Mouse (Mus musculus): ENCODE data around the gene Ttc30a2. TPM values are rescaled to one million over a fixed set of nuclear protein-coding genes. Genes with fewer than 3 reads are reported as not detected.

Ttc30a2 gene
- polyA plus RNA-seq, 1 experiment: 0.11 TPM

DNA sequence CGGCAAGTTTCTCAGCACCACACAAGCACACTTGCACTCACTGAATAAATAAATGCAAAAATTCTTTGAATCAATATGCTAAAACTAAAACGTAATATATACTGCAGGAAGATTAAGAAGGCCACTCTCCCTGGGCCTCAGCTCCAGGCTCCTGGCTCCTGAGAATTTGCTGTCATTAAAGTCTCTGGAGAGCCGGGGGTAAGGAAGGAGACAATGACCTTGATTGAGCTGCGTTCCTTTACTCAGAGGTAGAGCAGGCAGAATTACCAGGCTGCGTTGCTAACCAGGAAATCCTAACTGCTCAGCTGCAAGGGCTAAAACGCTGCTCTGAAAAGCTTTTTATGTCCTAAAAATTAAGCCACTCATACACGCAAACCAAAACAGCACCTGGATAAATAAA is 44.4 kb downstream of the Ttc30a2 start:
- no peaks in the 10 kb centered on the region for H3K27me3 ChIP-seq (ENCODE audit: control insufficient read depth, insufficient read depth, low read length)
- no peak overlapping the region for H3K4me3 ChIP-seq (ENCODE audit: low read depth, low read length)
- 0 out of 2 replicates have a peak, but pooled peaks cover 1% of the 10 kb centered on the region for H3K4me1 ChIP-seq (ENCODE audit: control insufficient read depth, insufficient read depth, insufficient read length, low read length)
- peaks cover 2% of the 10 kb centered on the region for H3K36me3 ChIP-seq (ENCODE audit: control insufficient read depth, insufficient read depth, low read length)
- TF ChIP-seq POLR2A (IDR thresholded peaks at IDR 0.05; ENCODE audit: low read depth, low read length) (no peak), CTCF (IDR thresholded peaks at IDR 0.05; ENCODE audit: extremely low read depth, insufficient read length, insufficient replicate concordance, low read depth, low read length) (no peak)
- 34% methylated on average over 7 of the region's 7 CpGs for WGBS
- no peak overlapping the region for H3K27ac ChIP-seq (ENCODE audit: insufficient read depth, low read depth, low read length)

DNA sequence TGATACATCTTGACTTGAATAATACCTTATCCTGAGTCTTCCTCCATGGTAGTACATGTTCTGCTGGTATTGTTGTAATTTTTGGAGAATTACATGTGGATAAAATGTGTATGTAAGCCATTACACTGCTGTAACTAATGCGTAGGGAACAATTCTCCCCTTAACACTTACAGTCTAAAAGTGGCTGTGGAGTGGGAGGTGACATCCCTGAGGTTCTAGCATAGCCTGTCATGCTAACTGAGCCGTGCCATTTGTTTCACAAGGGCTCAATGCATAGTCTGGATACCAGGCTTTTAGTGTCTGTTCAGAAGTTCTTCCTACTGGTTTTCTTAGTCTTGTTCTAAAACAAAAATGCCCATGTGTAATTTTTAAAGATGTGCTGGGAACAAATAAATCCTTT is 47.0 kb downstream of the Ttc30a2 start:
- H3K27me3 ChIP-seq (ENCODE audit: control insufficient read depth, insufficient read depth, low read length): no peaks in the 10 kb centered on the region
- WGBS: 94% methylated on average over 2 of the region's 2 CpGs

DNA sequence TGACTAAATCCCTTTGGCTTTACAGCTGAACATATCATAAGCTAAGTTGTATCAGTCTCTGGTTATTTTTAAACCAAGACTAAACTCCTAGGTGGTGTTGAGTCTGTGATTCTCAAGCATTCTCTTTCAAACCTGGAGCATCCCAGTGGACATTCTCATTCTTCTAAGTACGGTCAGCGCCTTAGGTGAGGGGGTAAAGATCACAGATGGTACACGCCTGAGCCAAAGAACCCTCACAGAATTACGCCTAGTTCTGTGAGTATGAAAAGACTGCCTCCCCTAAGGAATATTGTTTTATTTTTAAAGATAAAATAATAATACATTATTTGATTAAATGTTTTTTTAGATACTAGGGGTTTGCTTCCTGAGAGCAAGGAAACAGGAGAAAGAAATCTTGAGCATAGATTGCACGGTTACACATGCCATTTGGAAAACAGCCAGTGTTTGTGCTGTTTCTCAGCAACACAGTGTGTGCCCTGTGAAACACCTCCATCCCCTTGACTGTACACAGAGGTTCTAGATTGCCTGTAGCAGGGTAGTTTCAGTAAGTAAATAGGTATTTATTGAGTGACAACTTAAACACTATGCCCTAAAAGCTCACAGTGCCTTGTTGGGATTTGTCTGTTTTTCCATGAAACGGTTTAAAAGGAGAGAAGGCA is 48.1 kb downstream of the Ttc30a2 start:
- no peaks in the 10 kb centered on the region for H3K4me1 ChIP-seq (ENCODE audit: control insufficient read depth, insufficient read depth, insufficient read length, low read length)
- no peak overlapping the region for H3K27ac ChIP-seq (ENCODE audit: insufficient read depth, low read depth, low read length)
- no peaks in the 10 kb centered on the region for H3K27me3 ChIP-seq (ENCODE audit: control insufficient read depth, insufficient read depth, low read length)
- H3K36me3 ChIP-seq (ENCODE audit: control insufficient read depth, insufficient read depth, low read length): peaks cover 16% of the 10 kb centered on the region
- H3K4me3 ChIP-seq (ENCODE audit: low read depth, low read length): no peak overlapping the region
- WGBS: 86% methylated on average over 6 of the region's 6 CpGs
- TF ChIP-seq CTCF (IDR thresholded peaks at IDR 0.05; ENCODE audit: extremely low read depth, insufficient read length, insufficient replicate concordance, low read depth, low read length) (no peak), POLR2A (IDR thresholded peaks at IDR 0.05; ENCODE audit: low read depth, low read length) (no peak)

More for the DNA sequence above, 47.0 kb downstream of the Ttc30a2 start:
- peaks cover 13% of the 10 kb centered on the region for H3K36me3 ChIP-seq (ENCODE audit: control insufficient read depth, insufficient read depth, low read length)
- H3K27ac ChIP-seq (ENCODE audit: insufficient read depth, low read depth, low read length): no peak overlapping the region
- no peak for TF ChIP-seq CTCF (IDR thresholded peaks at IDR 0.05; ENCODE audit: extremely low read depth, insufficient read length, insufficient replicate concordance, low read depth, low read length)
- TF ChIP-seq POLR2A (IDR thresholded peaks at IDR 0.05; ENCODE audit: low read depth, low read length): no peak
- H3K4me3 ChIP-seq (ENCODE audit: low read depth, low read length): no peak overlapping the region
- no peaks in the 10 kb centered on the region for H3K4me1 ChIP-seq (ENCODE audit: control insufficient read depth, insufficient read depth, insufficient read length, low read length)

DNA sequence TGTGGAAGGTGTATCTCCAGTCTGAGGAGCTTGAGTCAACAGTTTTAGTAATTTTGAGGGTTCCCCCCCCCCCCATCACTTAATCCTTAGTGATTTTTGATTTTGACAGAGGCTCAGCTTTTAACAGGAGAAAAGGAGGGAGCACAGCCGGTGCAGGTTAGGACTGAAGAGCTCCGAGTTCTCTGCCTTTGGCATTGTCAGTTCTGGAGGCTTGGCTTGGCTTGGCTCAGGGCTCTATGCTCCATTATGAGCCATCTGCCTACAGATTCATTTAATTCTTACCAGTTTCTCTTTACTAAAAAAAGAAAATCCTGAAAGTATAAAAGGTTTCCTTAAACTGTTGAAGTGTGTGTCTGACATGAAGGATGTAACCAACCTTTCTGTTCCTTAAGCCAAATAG is 48.8 kb downstream of the Ttc30a2 start:
- Histone ChIP-seq H3K36me3 (ENCODE audit: control insufficient read depth, insufficient read depth, low read length) (peaks cover 16% of the 10 kb centered on the region), H3K4me3 (ENCODE audit: low read depth, low read length) (no peak overlapping the region), H3K4me1 (ENCODE audit: control insufficient read depth, insufficient read depth, insufficient read length, low read length) (no peaks in the 10 kb centered on the region), H3K27ac (ENCODE audit: insufficient read depth, low read depth, low read length) (no peak overlapping the region), H3K27me3 (ENCODE audit: control insufficient read depth, insufficient read depth, low read length) (no peaks in the 10 kb centered on the region)
- no peak for TF ChIP-seq POLR2A (IDR thresholded peaks at IDR 0.05; ENCODE audit: low read depth, low read length)
- TF ChIP-seq CTCF (IDR thresholded peaks at IDR 0.05; ENCODE audit: extremely low read depth, insufficient read length, insufficient replicate concordance, low read depth, low read length): no peak
- 93% methylated on average over 2 of the region's 2 CpGs for WGBS

DNA sequence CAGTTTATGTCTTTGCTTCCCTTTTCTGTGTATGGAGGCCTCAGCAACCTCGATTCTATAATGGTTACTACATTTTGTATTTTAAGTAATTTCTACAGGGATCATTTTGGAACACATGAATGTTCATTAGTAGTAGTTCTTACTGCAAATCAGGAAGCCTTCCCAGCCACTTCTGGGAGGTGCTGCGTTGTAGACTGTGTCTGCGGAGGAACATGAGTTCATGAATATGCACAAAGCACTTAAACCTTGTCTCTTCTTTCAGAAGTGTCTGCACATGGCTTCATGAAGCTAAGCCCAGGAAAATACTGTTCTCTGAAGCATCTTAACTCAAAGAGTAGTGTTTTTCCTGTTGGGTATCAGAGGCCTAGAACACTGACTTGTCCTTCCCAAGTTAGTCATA is 50.0 kb downstream of the Ttc30a2 start:
- Histone ChIP-seq H3K27me3 (ENCODE audit: control insufficient read depth, insufficient read depth, low read length) (no peaks in the 10 kb centered on the region), H3K27ac (ENCODE audit: insufficient read depth, low read depth, low read length) (no peak overlapping the region), H3K36me3 (ENCODE audit: control insufficient read depth, insufficient read depth, low read length) (peaks cover 20% of the 10 kb centered on the region), H3K4me1 (ENCODE audit: control insufficient read depth, insufficient read depth, insufficient read length, low read length) (no peaks in the 10 kb centered on the region), H3K4me3 (ENCODE audit: low read depth, low read length) (no peak overlapping the region)
- TF ChIP-seq POLR2A (IDR thresholded peaks at IDR 0.05; ENCODE audit: low read depth, low read length) (no peak), CTCF (IDR thresholded peaks at IDR 0.05; ENCODE audit: extremely low read depth, insufficient read length, insufficient replicate concordance, low read depth, low read length) (no peak)
- 90% methylated on average over 3 of the region's 3 CpGs for WGBS

DNA sequence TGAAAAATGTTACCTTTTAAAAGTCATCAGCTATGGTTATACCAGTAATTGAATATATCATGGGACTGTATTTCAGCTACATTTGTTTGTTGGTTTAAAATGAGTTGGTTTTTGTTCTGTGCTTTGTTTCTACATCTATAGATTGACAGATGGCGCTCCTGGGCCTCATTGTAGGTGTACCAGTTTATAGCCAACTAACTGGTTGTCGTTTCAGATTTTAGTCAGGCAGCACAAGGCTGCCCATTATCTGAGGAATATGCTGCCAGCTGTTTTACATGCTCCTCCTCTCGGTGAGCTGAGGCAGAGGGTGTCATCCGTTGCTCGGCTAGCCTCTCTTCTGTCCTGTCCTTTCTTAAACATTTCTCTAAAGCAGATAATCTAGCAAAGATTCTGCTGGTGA is 51.9 kb downstream of the Ttc30a2 start:
- H3K27me3 ChIP-seq (ENCODE audit: control insufficient read depth, insufficient read depth, low read length): no peaks in the 10 kb centered on the region
- no peak overlapping the region for H3K27ac ChIP-seq (ENCODE audit: insufficient read depth, low read depth, low read length)
- WGBS: 81% methylated on average over 5 of the region's 5 CpGs

More for the DNA sequence above, 51.9 kb downstream of the Ttc30a2 start:
- Histone ChIP-seq H3K4me1 (ENCODE audit: control insufficient read depth, insufficient read depth, insufficient read length, low read length) (no peaks in the 10 kb centered on the region), H3K4me3 (ENCODE audit: low read depth, low read length) (no peak overlapping the region), H3K36me3 (ENCODE audit: control insufficient read depth, insufficient read depth, low read length) (peaks cover 20% of the 10 kb centered on the region)
- TF ChIP-seq CTCF (IDR thresholded peaks at IDR 0.05; ENCODE audit: extremely low read depth, insufficient read length, insufficient replicate concordance, low read depth, low read length) (no peak), POLR2A (IDR thresholded peaks at IDR 0.05; ENCODE audit: low read depth, low read length) (no peak)

Other genes with a start within 250 kb of the Ttc30a2 start
- 2.1 and 3.2 TPM in 2 replicates for gene Agps, start 146.0 kb downstream of the Ttc30a2 start, polyA plus RNA-seq (2012; rRNA removed)
- gene Ttc30b, start 39.6 kb downstream of the Ttc30a2 start, polyA plus RNA-seq (2012; rRNA removed): 2.9 and 5.9 TPM in 2 replicates
- gene Ttc30a1, start 3.8 kb upstream of the Ttc30a2 start, polyA plus RNA-seq (2012; rRNA removed): 1.1 and 1.3 TPM in 2 replicates

All from small intestine, adult 2 months (tissue).